Mouse (Mus musculus): ENCODE results near the gene B230118H07Rik. TPM values are rescaled to one million over a fixed set of nuclear protein-coding genes. Genes with fewer than 3 reads are reported as not detected.

B230118H07Rik gene
- total RNA-seq, 1 experiment from 2014 or later, result 0.93 TPM

DNA sequence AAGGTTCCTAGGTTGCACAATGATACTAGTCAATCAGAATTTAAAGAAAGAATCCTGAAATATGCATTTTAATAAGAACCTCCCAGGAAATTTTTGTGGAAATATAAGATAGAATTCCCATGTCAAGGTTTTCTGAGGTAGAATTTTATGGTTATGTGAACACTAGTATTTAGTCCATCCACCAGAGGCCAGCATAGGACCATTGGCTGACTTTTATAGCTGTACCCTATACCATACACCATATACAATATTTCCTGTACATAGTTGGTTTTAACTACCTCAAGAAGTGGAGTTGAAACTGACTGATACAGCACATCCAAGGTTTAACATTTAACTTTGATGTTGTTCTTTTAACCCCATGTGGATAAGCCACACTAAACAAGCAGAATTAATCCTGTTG is 52.1 kb downstream of the B230118H07Rik start:
- no peak for ATAC-seq (ENCODE audit: extremely low read depth, insufficient number of reproducible peaks, low FRiP score, poor library complexity, severe bottlenecking)

DNA sequence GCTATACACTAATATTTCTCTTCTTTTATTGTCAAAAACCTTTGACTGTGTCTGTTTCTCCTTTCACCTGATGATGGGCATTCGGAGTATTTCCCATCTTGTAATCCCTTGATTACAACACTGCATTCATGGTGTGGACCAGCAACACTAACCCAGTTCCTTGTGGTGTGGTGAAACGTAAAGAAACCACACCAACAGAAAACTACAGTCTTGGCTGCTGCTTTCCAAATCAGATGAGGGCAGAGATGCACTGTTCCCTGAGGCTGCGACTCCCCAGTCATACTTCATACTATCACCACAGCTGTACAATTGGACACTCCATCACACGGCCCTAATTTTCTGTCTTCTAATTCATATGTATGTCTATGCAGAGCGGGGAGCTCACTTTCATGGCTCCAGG is 54.7 kb downstream of the B230118H07Rik start:
- ATAC-seq (ENCODE audit: extremely low read depth, insufficient number of reproducible peaks, low FRiP score, poor library complexity, severe bottlenecking), result no peak

DNA sequence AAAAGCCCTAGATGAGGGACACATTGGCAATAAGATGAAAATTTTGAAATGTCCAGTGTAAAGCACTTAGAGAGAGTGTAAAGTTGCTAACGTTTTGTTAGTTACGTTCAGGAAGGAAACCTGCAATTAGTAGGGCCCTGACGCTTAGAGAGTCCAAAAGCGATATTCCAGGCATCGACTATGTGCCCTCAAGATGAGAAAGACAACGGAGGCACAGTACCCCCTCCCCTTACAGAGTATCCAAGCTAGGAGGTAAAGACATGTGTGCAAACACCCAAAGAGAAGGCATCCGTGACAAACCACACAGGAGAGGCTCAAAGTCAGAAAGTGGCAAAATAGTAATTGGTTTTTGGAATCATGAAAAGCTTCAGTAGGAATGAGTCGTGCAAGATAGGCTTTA is 56.4 kb downstream of the B230118H07Rik start:
- ATAC-seq (ENCODE audit: extremely low read depth, insufficient number of reproducible peaks, low FRiP score, poor library complexity, severe bottlenecking), result no peak

DNA sequence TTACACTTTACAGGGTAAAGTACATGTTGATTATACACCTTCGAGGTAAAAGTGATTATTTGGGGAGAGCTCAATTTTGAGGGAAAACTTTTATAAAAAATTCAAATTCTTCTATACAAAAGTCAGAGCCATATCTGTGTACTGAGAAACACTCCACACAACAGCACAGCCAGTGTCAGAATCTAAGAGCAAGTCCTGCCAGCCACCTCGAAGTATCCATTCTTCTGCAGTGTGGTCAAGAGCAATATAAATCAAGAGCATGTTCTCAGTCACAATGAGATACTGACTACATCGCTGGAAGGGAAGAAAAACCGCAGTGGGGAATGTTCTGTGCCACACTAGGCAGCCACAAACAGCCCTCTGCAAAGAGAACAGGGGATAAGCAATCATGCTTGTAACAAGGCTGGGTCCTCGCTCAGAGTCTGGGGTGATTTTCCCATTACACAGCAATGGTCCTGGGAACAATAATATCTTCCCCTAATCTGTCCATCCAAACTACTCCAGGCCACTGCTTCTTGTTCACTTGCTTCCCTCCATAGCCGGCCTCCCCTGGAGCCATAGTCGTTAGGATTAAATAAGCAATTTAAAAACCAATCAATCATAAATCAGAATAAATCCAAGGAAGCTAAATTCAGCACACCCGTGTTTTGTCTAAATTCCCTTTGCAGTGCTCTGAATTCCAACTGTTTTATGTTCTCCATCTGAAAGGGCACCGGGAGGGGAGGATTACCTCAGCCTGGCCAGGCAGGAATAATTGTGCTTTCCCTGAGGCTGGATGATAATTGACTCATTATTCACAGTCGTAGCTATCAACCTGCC is 57.1 kb downstream of the B230118H07Rik start:
- no peak for ATAC-seq (ENCODE audit: extremely low read depth, insufficient number of reproducible peaks, low FRiP score, poor library complexity, severe bottlenecking)

DNA sequence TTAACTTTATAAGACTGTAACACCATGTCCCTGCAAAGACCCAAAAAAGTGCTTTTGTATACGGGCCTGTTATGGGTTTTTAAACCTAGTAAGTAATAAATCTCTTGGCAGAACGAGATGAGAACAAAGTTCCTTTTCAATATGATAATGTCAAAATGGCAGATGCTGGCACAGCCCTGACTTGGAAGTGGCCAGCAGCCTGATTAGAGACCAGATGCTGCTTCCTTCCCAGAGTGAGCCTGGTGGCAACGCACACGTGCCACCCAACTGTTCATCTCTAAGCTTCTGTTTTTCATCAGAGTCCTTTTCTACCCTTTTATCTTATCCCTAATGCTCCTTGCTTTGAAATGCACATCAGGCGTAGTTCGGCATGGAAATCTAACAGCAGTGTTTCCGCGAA is 58.0 kb downstream of the B230118H07Rik start:
- no peak for ATAC-seq (ENCODE audit: extremely low read depth, insufficient number of reproducible peaks, low FRiP score, poor library complexity, severe bottlenecking)

DNA sequence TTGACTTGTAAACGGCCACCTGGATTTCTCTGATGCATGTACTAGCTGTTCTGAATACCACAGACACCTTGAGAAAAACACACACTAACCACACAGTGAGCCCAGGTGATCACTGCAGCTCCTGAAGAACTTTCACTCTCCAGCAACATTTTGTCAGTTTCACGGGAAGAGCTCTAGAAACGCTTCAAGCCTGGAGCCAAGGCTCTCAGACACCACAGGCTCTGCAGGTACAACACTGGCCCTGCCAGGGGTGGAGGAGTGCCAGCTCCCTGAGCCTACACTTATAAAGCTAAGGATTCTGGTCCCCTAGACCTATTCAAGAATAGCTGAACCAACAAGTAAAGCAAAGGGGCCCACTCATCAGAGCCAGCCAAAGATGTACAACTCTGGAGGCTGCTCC is 67.9 kb downstream of the B230118H07Rik start:
- no peak for ATAC-seq (ENCODE audit: extremely low read depth, insufficient number of reproducible peaks, low FRiP score, poor library complexity, severe bottlenecking)

DNA sequence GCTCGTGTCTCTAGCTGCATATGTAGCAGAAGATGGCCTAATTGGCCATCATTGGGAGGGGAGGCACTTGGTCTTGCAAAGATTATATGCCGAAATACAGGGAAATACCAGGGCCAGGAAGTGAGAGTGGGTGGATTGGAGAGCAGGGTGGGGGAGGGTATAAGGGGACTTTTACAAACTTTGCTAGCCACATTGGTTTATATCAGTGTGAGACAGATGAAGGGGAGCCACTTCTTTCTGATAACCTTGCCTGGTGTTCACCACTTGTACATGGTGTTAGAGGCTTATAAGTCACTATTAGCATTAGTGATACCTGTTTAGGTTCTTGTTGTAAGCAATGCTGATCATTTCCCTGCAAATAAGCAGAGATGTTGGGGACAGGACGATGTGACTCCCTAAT is 68.4 kb downstream of the B230118H07Rik start:
- ATAC-seq (ENCODE audit: extremely low read depth, insufficient number of reproducible peaks, low FRiP score, poor library complexity, severe bottlenecking), result no peak

DNA sequence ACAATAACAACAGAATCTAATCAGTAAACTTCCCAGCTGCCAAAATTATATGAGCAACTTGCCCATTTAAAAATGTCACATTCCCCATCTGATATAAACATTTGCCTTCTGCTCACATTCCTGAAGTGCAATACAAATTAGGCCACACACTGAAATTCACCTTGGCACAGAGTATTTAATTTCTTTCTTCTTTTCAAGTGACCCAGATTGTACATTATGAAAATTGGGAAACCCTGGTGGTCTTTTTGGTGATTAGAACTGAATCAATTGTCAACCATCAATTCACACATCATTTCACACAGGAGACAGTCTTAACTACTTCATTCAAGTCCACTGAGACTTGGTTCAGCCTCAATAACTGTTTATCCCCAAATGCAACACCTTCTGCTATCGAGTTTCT is 68.9 kb downstream of the B230118H07Rik start:
- no peak for ATAC-seq (ENCODE audit: extremely low read depth, insufficient number of reproducible peaks, low FRiP score, poor library complexity, severe bottlenecking)

DNA sequence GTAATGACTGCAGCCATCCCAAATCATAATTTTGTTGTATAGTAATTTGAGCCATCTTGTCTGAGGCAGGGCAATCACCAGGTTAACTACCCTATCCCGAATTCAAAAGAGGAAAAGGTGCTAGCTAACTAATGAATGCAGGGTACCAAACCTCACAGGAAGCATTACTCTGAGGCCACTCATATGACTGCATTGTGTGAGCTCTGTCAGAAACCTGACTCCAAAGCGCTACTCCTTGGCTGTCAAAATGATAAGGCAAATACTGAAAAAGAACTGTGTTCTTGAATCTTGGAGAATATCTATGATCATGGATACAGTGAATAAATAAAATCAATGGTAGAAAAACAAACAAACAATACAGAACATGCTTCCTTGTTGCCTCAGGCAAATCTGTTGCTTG is 69.3 kb downstream of the B230118H07Rik start:
- no peak for ATAC-seq (ENCODE audit: extremely low read depth, insufficient number of reproducible peaks, low FRiP score, poor library complexity, severe bottlenecking)

DNA sequence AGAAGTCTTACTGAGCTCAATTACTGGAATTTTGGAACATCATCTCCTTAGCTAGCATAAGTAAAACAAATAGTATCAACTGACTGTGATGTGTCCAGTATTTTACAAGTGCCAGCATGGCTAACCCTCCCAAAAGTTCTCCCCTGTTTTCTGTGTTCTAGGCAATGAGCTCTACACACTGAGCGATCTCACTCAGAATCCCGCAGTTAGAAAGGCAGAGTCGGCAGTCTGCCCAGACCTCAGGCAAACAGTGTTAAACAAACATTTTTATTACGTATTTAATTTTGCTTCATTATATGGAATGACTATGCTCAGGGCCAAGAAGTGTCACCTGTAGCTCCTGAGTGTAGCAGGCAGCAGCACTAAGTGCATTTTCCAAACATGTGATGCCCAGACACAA is 72.1 kb downstream of the B230118H07Rik start:
- ATAC-seq (ENCODE audit: extremely low read depth, insufficient number of reproducible peaks, low FRiP score, poor library complexity, severe bottlenecking), result no peak

DNA sequence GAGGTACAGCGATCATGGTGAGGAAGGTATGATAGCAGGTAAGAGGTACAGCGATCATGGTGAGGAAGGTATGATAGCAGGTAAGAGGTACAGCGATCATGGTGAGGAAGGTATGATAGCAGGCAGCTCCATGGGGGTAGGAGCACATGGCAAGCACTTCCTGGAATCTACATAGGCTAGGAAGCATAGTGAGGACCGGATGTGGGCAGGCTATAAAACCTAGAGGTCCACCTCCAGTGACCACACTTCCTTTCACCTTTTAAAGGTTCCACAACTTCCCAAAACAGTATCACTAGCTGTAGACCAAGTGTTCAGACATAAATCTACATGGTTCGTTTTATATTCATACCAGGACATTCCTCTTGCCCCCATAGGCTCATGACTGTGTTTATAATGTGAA is 80.1 kb downstream of the B230118H07Rik start:
- ATAC-seq (ENCODE audit: extremely low read depth, insufficient number of reproducible peaks, low FRiP score, poor library complexity, severe bottlenecking), result no peak

DNA sequence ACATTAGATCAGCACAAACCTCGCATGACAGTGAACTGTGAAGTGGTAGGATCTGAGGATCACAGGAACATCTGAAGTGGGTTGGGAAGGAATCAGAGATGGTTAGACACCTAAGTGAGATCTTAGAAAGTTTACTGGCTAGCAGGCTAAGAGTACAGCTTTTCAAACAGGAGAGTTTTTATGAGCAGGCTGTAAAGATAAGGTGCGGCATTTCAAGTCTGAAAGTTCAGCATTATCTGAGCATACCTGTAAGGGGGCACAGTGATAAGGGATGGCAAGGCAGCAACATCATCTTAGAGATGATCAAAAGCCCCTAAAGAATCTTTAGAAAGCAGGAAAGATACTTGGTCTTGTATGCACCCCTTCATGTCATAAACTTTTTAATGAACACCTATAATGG is 81.8 kb downstream of the B230118H07Rik start:
- no peak for ATAC-seq (ENCODE audit: extremely low read depth, insufficient number of reproducible peaks, low FRiP score, poor library complexity, severe bottlenecking)

DNA sequence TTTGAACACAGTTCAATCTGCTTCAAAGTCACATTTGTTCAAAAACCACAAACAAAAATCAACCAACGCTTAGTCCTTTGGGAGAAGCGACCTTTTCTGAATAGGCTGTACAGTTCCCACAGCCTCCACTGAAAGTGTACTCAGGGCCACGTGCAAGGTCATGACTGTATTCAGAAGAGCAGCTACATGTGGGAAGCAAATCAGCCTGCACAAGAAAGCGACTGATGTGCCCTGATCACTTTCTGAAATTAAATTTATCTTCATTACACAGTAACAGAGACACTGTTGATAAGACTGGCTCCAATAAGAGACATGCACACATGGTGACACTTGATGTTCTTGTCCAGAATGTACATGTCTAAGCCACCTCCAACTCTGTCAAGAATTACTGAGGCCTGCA is 85.6 kb downstream of the B230118H07Rik start:
- ATAC-seq (ENCODE audit: extremely low read depth, insufficient number of reproducible peaks, low FRiP score, poor library complexity, severe bottlenecking), result no peak

DNA sequence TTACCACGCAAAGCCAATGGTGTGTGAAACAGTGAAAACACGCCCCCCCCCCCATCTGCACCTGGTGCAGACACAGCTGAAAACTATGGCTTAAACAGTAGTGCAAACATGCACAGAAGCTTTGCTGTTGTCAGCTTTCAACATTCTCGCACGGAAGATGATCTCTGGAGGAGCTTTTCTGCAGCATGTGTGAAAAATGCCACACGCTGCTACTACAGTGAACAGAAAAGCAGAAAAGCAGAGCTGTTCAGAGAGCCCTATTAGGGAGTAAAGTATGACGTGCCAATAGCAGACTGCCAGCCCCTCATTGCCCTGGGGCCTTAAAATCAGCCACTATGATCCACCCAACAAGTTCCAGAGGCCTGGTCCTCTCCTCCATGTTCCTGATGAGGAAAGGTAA is 86.1 kb downstream of the B230118H07Rik start:
- no peak for ATAC-seq (ENCODE audit: extremely low read depth, insufficient number of reproducible peaks, low FRiP score, poor library complexity, severe bottlenecking)

DNA sequence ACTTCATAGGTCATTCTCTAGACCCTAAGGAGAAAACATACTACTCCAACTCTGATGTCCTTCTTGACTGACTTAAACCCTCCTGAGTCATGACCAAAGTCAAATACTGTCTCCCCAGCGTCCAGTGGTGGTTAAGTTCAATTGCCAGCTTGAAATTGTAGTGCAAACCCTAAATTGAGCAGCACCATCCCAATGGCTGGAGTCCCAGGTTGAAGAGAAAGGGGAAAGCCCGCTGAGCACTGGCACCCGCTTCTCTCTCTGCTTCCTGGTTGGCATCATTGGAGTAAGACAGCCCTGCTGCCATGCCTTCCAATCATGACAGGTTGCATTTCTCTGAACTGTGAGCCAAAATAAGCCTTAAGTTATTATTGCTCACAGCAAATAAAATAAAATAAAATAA is 89.9 kb downstream of the B230118H07Rik start:
- no peak for ATAC-seq (ENCODE audit: extremely low read depth, insufficient number of reproducible peaks, low FRiP score, poor library complexity, severe bottlenecking)

DNA sequence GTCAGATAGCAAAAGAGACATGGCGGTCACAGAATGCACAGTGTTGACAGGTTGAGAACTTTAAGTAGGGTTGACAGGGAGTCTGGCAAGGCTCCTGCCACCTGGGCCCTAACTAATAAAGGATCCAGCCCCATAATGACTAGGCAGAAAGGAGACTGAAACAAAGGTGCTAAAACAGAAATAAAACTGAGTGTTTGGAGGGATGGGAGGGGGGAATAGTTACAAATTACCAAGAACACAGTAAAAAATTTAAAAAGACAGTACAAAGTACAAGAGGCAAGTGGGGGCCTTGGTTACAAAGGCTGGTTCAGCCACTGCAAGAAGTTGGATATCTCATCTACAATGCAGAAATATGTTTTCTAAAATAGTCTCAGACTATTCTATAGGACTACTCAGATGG is 93.4 kb downstream of the B230118H07Rik start:
- ATAC-seq (ENCODE audit: extremely low read depth, insufficient number of reproducible peaks, low FRiP score, poor library complexity, severe bottlenecking), result no peak

DNA sequence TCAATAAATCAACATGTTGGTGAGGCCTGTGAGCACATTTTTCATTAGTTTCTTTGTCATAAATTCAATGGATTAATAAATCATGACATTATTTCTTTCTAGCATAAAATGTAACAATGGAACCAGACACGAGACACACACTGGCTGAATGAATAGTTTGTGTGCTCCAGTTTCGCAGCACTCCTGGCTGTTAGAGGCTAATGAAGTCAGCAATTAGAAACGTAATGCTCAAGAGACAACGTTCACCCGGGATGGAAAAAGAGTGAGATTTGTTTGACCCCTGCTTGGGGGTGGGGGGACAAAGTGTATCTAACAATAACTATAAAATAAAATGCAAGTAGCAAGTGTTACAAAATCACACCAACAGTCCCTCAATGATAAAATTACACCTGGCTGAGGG is 95.5 kb downstream of the B230118H07Rik start:
- no peak for ATAC-seq (ENCODE audit: extremely low read depth, insufficient number of reproducible peaks, low FRiP score, poor library complexity, severe bottlenecking)

DNA sequence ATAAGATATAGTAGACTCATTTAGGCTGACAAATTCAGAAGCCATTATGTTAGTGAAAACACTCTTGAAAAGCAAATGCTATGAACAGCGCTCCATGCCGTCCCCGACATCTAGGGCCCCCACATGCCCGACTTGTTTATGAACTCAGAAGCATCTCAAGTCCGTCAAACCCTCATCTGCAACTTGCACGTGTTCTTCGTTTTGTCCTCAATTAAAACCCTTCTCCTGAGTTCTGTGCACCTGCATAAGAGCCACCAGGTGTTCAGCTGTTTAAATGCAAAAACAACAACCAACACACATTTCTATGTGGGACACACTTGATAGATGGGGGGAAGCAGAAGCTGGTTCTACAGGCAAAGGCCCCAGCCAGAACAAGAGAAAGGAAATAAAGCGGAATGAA is 97.0 kb downstream of the B230118H07Rik start:
- no peak for ATAC-seq (ENCODE audit: extremely low read depth, insufficient number of reproducible peaks, low FRiP score, poor library complexity, severe bottlenecking)

DNA sequence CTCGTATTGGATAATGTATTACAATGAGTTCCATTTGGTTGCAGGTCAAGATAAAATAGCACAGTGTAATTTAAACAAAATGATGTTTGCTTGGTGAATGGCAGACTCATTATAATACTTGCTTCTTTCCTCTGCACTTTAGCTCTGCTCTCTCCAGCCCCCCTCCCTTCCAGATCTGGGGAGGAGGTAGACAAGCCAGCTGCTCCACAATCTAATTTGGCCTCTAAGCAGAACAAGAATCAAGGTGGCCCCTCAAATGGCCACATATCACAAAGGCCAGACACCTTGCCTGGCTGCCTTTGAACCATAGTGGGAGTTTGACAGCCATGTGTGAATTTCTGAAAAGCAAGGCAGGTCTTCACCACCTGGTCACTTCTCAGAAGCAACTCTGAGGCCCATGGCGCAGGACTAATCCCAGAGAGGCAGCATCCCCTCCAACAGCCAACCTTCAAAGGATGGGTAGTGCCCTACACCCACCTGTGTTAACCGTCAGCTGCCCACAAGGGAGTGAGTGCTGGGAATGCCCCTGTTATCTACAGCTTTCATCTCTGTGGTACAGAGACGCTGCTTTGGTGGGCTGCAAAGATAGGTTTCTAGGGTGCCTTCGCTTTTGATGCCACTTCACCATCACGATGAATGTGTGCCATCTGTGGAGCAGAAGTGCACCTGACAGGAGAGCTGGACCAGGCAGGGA is 98.2 kb downstream of the B230118H07Rik start:
- no peak for ATAC-seq (ENCODE audit: extremely low read depth, insufficient number of reproducible peaks, low FRiP score, poor library complexity, severe bottlenecking)

DNA sequence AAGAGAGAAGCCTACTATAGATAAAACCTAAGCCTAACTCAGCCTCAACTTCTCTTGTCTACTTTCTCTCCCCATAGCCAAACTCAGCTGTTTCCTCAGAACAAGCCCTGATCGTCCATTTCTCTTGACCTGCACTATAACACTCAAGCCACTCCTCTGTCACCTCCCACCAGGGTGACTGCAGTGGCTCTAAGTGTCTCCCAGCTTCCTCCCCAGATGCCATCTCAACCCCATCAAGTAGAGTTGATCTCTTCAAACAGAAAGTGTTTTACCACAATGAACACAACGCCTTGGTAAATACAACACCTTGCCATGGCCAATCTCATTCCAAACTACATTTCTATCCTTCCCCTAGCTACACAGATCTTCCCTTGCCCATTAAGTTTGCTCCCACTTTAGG is 99.2 kb downstream of the B230118H07Rik start:
- no peak for ATAC-seq (ENCODE audit: extremely low read depth, insufficient number of reproducible peaks, low FRiP score, poor library complexity, severe bottlenecking)

DNA sequence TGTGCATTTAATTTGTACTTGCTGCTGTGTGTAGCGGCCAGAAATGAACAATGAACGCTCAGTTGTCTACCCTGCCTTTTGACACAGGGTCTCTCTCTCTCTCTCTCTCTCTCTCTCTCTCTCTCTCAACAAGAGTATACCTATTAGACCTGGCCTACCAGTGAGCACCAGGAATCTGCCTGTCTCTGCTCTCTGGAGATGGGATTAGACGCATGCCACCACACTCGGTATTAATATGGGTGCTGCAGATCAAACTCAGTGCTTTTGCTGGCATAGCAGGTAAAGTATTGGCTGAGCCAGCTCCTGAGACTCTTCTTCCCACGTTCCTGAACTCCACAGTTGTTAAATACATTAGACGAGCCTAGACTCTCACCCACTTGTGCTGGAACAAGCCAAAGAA is 100.5 kb downstream of the B230118H07Rik start:
- no peak for ATAC-seq (ENCODE audit: extremely low read depth, insufficient number of reproducible peaks, low FRiP score, poor library complexity, severe bottlenecking)
